In the genomic region with DNA sequence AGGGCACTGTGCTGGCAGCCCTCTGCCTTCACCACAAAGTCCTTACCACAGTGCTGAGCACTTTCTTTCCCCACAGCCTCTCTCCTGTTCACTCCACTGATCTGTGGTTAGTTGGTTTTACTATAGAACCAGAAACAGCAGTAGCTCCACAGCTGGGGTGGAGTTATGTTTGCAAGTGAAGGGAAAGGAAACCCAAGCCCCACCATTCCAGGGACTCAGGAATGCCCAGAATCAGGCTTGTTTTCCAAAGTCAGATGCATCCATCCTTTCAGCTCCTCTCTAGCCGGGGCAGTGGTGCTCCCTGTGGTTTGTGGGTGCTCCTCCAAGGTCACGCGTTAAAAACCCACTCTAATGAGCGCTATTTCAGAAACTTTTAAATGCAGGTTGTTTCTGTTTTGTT, we compare ENCODE assay signal across 23 mouse cellular contexts. TPM values are rescaled to one million over a fixed set of nuclear protein-coding genes. Genes with fewer than 3 reads are reported as not detected.
"Had no signal": no experiment of that assay in that cellular context is flagged by ENCODE, and none has a peak within 500 bp of the region (broad histone marks: within the 10 kb centered on the region; RNA-seq: fewer than 3 reads in every experiment).

No protein-coding gene starts in this region.

- H3K4me2 ChIP-seq: lung, embryonic 14.5 days; midbrain, embryonic 12.5 days; midbrain, embryonic 15.5 days; neural tube, embryonic 12.5 days; stomach, embryonic 15.5 days had no signal

- H3K27ac ChIP-seq: midbrain, embryonic 10.5 days; midbrain, embryonic 12.5 days; midbrain, embryonic 15.5 days; neural tube, embryonic 12.5 days; stomach, embryonic 15.5 days; stomach, postnatal 0 days had no signal

- ATAC-seq: midbrain, embryonic 15.5 days had no signal

- H3K9me3 ChIP-seq: midbrain, embryonic 10.5 days; midbrain, embryonic 12.5 days; midbrain, embryonic 15.5 days; neural tube, embryonic 12.5 days; stomach, embryonic 15.5 days had no signal

- H3K4me1 ChIP-seq: stomach, embryonic 15.5 days had no signal

- H3K4me3 ChIP-seq: midbrain, embryonic 10.5 days; midbrain, embryonic 12.5 days; midbrain, embryonic 15.5 days; neural tube, embryonic 12.5 days; stomach, embryonic 15.5 days had no signal

- H3K9ac ChIP-seq: lung, embryonic 14.5 days; midbrain, embryonic 12.5 days; midbrain, embryonic 15.5 days; neural tube, embryonic 12.5 days; stomach, embryonic 15.5 days had no signal

- H3K36me3 ChIP-seq: midbrain, embryonic 10.5 days; midbrain, embryonic 12.5 days; midbrain, embryonic 15.5 days; neural tube, embryonic 12.5 days; stomach, embryonic 15.5 days had no signal

- DNase-seq: lung, adult 18-20 months; lung, embryonic 14.5 days; lung, postnatal 10 days; lung, postnatal 4 days; right cerebral cortex, postnatal 14 days; thymus, adult 2 months; thymus, postnatal 25 days; thymus, postnatal 4 days had no signal

RNA-seq across cellular contexts. Expression of gene Cdhr1, which starts 2.6 kb away (rescaled TPM):
- total RNA-seq: megakaryocyte, adult 5-6 weeks; megakaryocyte-erythroid progenitor cell, adult 5-6 weeks; monocyte, adult 5-6 weeks; neutrophil, adult 5-6 weeks had no signal
- polyA plus RNA-seq: lung, embryonic 14.5 days had no signal

RNA-seq across cellular contexts. Expression of gene 2610528A11Rik, which starts 18.3 kb away (rescaled TPM):
- total RNA-seq: midbrain, postnatal 0 days; monocyte, adult 5-6 weeks; neutrophil, adult 5-6 weeks had no signal
- polyA plus RNA-seq: midbrain, embryonic 10.5 days; midbrain, embryonic 12.5 days; midbrain, embryonic 15.5 days; neural tube, embryonic 14.5 days had no signal

RNA-seq across cellular contexts. Expression of gene Lrit2, which starts 27.8 kb away (rescaled TPM):
- total RNA-seq: megakaryocyte, adult 5-6 weeks; megakaryocyte-erythroid progenitor cell, adult 5-6 weeks; monocyte, adult 5-6 weeks; neutrophil, adult 5-6 weeks had no signal
- polyA plus RNA-seq: lung, embryonic 14.5 days; lung, embryonic 16.5 days; midbrain, embryonic 10.5 days; midbrain, embryonic 12.5 days; midbrain, embryonic 15.5 days; neural tube, embryonic 12.5 days; neural tube, embryonic 14.5 days; spleen, adult 2 months; stomach, embryonic 15.5 days; stomach, postnatal 0 days; urinary bladder, adult 2 months had no signal

RNA-seq across cellular contexts. Expression of gene Lrit1, which starts 40.9 kb away (rescaled TPM):
- total RNA-seq: megakaryocyte, adult 5-6 weeks; megakaryocyte-erythroid progenitor cell, adult 5-6 weeks; midbrain, postnatal 0 days; monocyte, adult 5-6 weeks; neutrophil, adult 5-6 weeks had no signal
- polyA plus RNA-seq: lung, embryonic 14.5 days; lung, embryonic 16.5 days; midbrain, embryonic 10.5 days; midbrain, embryonic 12.5 days; midbrain, embryonic 15.5 days; midbrain, postnatal 0 days; neural tube, embryonic 12.5 days; neural tube, embryonic 14.5 days; stomach, embryonic 15.5 days; stomach, postnatal 0 days had no signal
